In the genomic region with DNA sequence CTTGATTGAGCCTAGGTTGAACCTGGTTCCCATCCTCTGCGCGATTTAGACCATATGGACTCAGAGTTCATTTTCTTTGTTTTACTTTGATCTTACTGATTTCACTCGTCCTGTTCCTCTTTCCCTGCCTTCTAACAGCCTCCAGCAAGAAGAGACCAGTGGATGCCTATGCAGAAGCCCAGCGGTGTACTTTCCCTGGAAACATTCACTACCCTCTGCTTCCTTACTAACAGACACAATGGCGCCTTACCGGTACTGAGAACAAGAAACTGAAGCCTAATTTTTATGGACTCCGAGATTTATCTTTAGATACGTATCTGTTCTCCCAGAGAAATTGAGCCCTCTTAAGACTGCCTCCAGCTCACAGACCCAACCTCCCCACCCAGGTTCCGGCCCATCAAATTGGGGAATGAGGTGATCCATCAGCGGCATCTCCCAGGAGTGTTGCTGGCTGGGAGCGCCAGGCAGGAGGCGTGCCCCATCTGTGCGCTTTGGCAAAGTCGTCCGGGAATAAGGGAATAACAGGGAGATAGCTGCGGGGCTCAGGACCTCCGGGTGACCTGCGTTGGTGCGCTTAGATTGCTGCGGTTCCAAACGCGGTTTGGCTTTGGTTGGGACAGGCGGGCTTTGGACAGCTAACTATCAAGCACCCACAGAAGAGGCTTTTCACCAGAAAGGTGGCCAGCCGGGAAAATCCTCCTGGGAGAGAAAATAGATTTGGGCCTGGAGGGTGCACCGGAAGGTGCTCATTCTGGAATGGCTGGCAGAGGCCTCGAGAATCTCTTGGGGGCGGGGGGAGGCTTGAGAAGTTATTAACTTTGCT, we compare ENCODE assay signal across 9 mouse cellular contexts. TPM values are rescaled to one million over a fixed set of nuclear protein-coding genes. Genes with fewer than 3 reads are reported as not detected.
DNase-seq lines count a peak whose midpoint lies in the region; ATAC-seq and TF ChIP-seq lines count a peak whose summit lies in the region.
"Had no signal": no experiment of that assay in that cellular context is flagged by ENCODE, and none has a peak within 500 bp of the region (broad histone marks: within the 10 kb centered on the region; RNA-seq: fewer than 3 reads in every experiment).

No protein-coding gene starts in this region.

- H3K4me3 ChIP-seq in heart, embryonic 13.5 days = peak overlapping the region; percentile 33
- peak overlapping the region; percentile 21 to 47; a peak in 2 of 4 replicates for H3K4me3 ChIP-seq in ES-E14 (ENCODE audit: insufficient read depth in 1 of 2, low read depth in 1 of 2, low read length in 2 of 2, poor library complexity in 1 of 2, severe bottlenecking in 1 of 2)
- H3K4me3 ChIP-seq in embryonic facial prominence, embryonic 12.5 days = peak overlapping the region; percentile 27
- no peak overlapping the region for H3K4me3 ChIP-seq in stomach, embryonic 15.5 days (replicated peaks)

- 0 out of 2 replicates have a peak overlapping the region, but pooled peaks have one; percentile 19 for H3K9ac ChIP-seq in heart, embryonic 13.5 days
- H3K9ac ChIP-seq in ES-E14 (ENCODE audit: insufficient read depth, low read depth, low read length, poor library complexity, severe bottlenecking) = no peak overlapping the region
- H3K9ac ChIP-seq in embryonic facial prominence, embryonic 12.5 days = 0 out of 2 replicates have a peak overlapping the region, but pooled peaks have one; percentile 7
- H3K9ac ChIP-seq in stomach, embryonic 15.5 days = no peak overlapping the region

- H3K4me1 ChIP-seq in heart, embryonic 13.5 days = peaks cover 11% of the 10 kb centered on the region
- no peaks in the 10 kb centered on the region; a peak in 1 of 4 replicates for H3K4me1 ChIP-seq in ES-E14 (ENCODE audit: control insufficient read depth in 2 of 2, insufficient read depth in 2 of 2, low read length in 2 of 2, poor library complexity in 1 of 2)
- peaks cover 12% of the 10 kb centered on the region; the same call in 1 of the 2 replicates for H3K4me1 ChIP-seq in embryonic facial prominence, embryonic 12.5 days
- H3K4me1 ChIP-seq in stomach, embryonic 15.5 days = no peaks in the 10 kb centered on the region

- no peaks in the 10 kb centered on the region for H3K36me3 ChIP-seq in heart, embryonic 13.5 days
- no peaks in the 10 kb centered on the region for H3K36me3 ChIP-seq in ES-E14 (ENCODE audit: control insufficient read depth, insufficient read depth, low read length, poor library complexity, severe bottlenecking)
- no peaks in the 10 kb centered on the region for H3K36me3 ChIP-seq in embryonic facial prominence, embryonic 12.5 days
- no peaks in the 10 kb centered on the region for H3K36me3 ChIP-seq in stomach, embryonic 15.5 days

- peaks cover 55% of the 10 kb centered on the region for H3K27me3 ChIP-seq in heart, embryonic 13.5 days (replicated peaks)
- H3K27me3 ChIP-seq in embryonic facial prominence, embryonic 12.5 days = 0 out of 2 replicates have a peak, but pooled peaks cover 5% of the 10 kb centered on the region
- H3K27me3 ChIP-seq in stomach, embryonic 15.5 days (replicated peaks) = 0 out of 2 replicates have a peak, but pooled peaks cover 4% of the 10 kb centered on the region
- H3K27me3 ChIP-seq: CH12.LX had no signal

- in situ Hi-C loops in ES-E14 (cut with MboI; ENCODE audit: low sequenced_read_pairs in 2 of 2, unreplicated experiment in 2 of 2) = no loop called here

- no peaks in the 10 kb centered on the region for H3K9me3 ChIP-seq in heart, embryonic 13.5 days
- no peaks in the 10 kb centered on the region for H3K9me3 ChIP-seq in ES-E14 (ENCODE audit: control insufficient read depth, insufficient read depth, low read depth, low read length)
- no peaks in the 10 kb centered on the region for H3K9me3 ChIP-seq in embryonic facial prominence, embryonic 12.5 days
- H3K9me3 ChIP-seq in stomach, embryonic 15.5 days = no peaks in the 10 kb centered on the region

- intact Hi-C loops in heart, postnatal 14 days (cut with DNase I) = no loop called here

- DNase-seq in heart, postnatal 14 days = no peak
- DNase-seq in ES-E14 (ENCODE audit: low read depth, low spot score) = no peak
- DNase-seq in layer of hippocampus, postnatal 25 days (ENCODE audit: extremely low spot score in 1 of 2, low spot score in 1 of 2) = peak; percentile 23 to 55
- no peak for DNase-seq in adrenal gland, adult 8-10 months
- no peak for DNase-seq in urinary bladder, postnatal 14 days (ENCODE audit: low spot score)

- no peak overlapping the region for H3K27ac ChIP-seq in heart, embryonic 13.5 days (replicated peaks)
- no peak overlapping the region for H3K27ac ChIP-seq in ES-E14 (ENCODE audit: insufficient read depth, low read depth, low read length, poor library complexity, severe bottlenecking)
- H3K27ac ChIP-seq in embryonic facial prominence, embryonic 12.5 days = no peak overlapping the region
- H3K27ac ChIP-seq in stomach, embryonic 15.5 days = no peak overlapping the region

- peak overlapping the region; percentile 63 for H3K4me2 ChIP-seq in heart, embryonic 13.5 days
- peak overlapping the region; percentile 58 for H3K4me2 ChIP-seq in embryonic facial prominence, embryonic 12.5 days (replicated peaks)
- peak overlapping the region; percentile 31 for H3K4me2 ChIP-seq in stomach, embryonic 15.5 days

- WGBS in heart, embryonic 13.5 days = 18% methylated on average over 27 of the region's 27 CpGs
- WGBS in embryonic facial prominence, embryonic 12.5 days = 12% methylated on average over 27 of the region's 27 CpGs
- 18% methylated on average over 27 of the region's 27 CpGs for WGBS in stomach, embryonic 15.5 days

- ATAC-seq in heart, embryonic 13.5 days (ENCODE audit: extremely low read depth, insufficient number of reproducible peaks, low FRiP score, low TSS enrichment) = no peak
- no peak for ATAC-seq in embryonic facial prominence, embryonic 12.5 days (ENCODE audit: insufficient number of reproducible peaks, insufficient read depth, low FRiP score, low TSS enrichment)
- ATAC-seq in stomach, embryonic 15.5 days (ENCODE audit: insufficient read depth, low FRiP score, low read depth) = no peak

TF ChIP-seq in ES-E14, 5 proteins besides CTCF, POLR2A, EP300 and RAD21:
- TF ChIP-seq ZNF384 (IDR thresholded peaks at IDR 0.05; ENCODE audit: low read depth, low read length) = no peak
- no peak for TF ChIP-seq HCFC1 (IDR thresholded peaks at IDR 0.05; ENCODE audit: borderline replicate concordance, insufficient read depth, low read length)
- no peak for TF ChIP-seq ZC3H11A (IDR thresholded peaks at IDR 0.05; ENCODE audit: borderline replicate concordance, low read depth, low read length)

RNA-seq across cellular contexts. Expression of a gene that starts 1.0 kb away (rescaled TPM):
- polyA plus RNA-seq in heart, embryonic 13.5 days (2015; fragmentation: Nextera tagmentation; extraction: Ambion mirVana) = 0.08 TPM in 1 of 2 replicates, not detected in the other
- not detected for total RNA-seq in heart, postnatal 14 days (2021)
- not detected in 2 replicates for total RNA-seq in ES-E14 (2012; rRNA removed)
- polyA plus RNA-seq in embryonic facial prominence, embryonic 12.5 days (2016; fragmentation: Nextera tagmentation; extraction: Ambion mirVana) = 2.2 and 2.3 TPM in 2 replicates
- total RNA-seq in layer of hippocampus, postnatal 25 days (2021) = 10 to 100 TPM; 38.8 to 45.3 TPM
- 0.48 and 0.90 TPM in 2 replicates for polyA plus RNA-seq in stomach, embryonic 15.5 days (2015; fragmentation: Nextera tagmentation; extraction: Ambion mirVana)
- total RNA-seq in adrenal gland, adult 8-10 months (2022) = under 1 TPM in 1 of 4 experiments, not detected in 3; 0.12 TPM
- total RNA-seq: CH12.LX had no signal

Comparison
In these comparisons a context has a peak if more than half of its experiments do, and no peak if none do; other contexts are left out.
1. H3K9ac ChIP-seq: peak in heart, embryonic 13.5 days (single experiment) and embryonic facial prominence, embryonic 12.5 days (single experiment); none in ES-E14 (single experiment) and stomach, embryonic 15.5 days (single experiment).
2. DNase-seq: peak in layer of hippocampus, postnatal 25 days (2 of 2); none in heart, postnatal 14 days (0 of 2), ES-E14 (single experiment), adrenal gland, adult 8-10 months (single experiment) and urinary bladder, postnatal 14 days (single experiment).
3. RNA of a gene that starts 1.0 kb away (total RNA-seq): 38.8 to 45.3 TPM in layer of hippocampus, postnatal 25 days; 0.12 TPM in adrenal gland, adult 8-10 months, not detected in heart, postnatal 14 days and not detected in ES-E14; every median in the first group is over 10 times any median in the second.
4. Peak in every context shown above with its lines, with median percentiles within 50 percentile points of each other: H3K4me2 ChIP-seq.